Mouse (Mus musculus) urinary bladder, postnatal 36 days (tissue): ENCODE data around the gene Pjvk.
"Not testable (repeated sequence)": the region's sequence is repeated elsewhere in the genome, so short reads cannot be mapped to it uniquely, and the experiment has no call there.

Source experiments
- DNase-seq, 2 experiments: peaks; one replicate each; pipeline ENCODE4 v3.0.0; 2022; ENCODE audit warnings: low spot score in 2 of 2, mixed read lengths in 1 of 2

Pjvk gene

GRCm38 (mm10) chr2:76647883-76648570 lies at the start of gene Pjvk, which contains the start of gene Prkra:
Pjvk (plus strand) TSS chr2:76648476.
Prkra (minus strand) TSS chr2:76648015.
- DNase-seq, result peak; percentile 96 to 97

GRCm38 (mm10) chr2:76599214-76599613 lies 49.1 kb upstream of the Pjvk start:
- DNase-seq, result no peak

- no peak for DNase-seq
Measured at GRCm38 (mm10) chr2:76602256-76602655, 46.0 kb upstream of the Pjvk start.

- DNase-seq, result no peak
Measured at GRCm38 (mm10) chr2:76606704-76607103, 41.6 kb upstream of the Pjvk start.

GRCm38 (mm10) chr2:76610326-76611104 lies 37.8 kb upstream of the Pjvk start:
- DNase-seq, result peak; percentile 33 to 39

- no peak for DNase-seq
Measured at GRCm38 (mm10) chr2:76611996-76612395, 36.3 kb upstream of the Pjvk start.

GRCm38 (mm10) chr2:76618078-76618477 lies 30.2 kb upstream of the Pjvk start:
- no peak for DNase-seq

GRCm38 (mm10) chr2:76620188-76620587 lies 28.1 kb upstream of the Pjvk start:
- DNase-seq, result no peak

- no peak for DNase-seq
Measured at GRCm38 (mm10) chr2:76621724-76622123, 26.6 kb upstream of the Pjvk start.

GRCm38 (mm10) chr2:76622316-76622715 lies 26.0 kb upstream of the Pjvk start:
- not testable (repeated sequence) for DNase-seq

- no peak for DNase-seq
Measured at GRCm38 (mm10) chr2:76630293-76630692, 18.0 kb upstream of the Pjvk start.

GRCm38 (mm10) chr2:76631600-76631999 lies 16.7 kb upstream of the Pjvk start:
- DNase-seq, result no peak

GRCm38 (mm10) chr2:76639637-76640036 lies 8.6 kb upstream of the Pjvk start:
- no peak for DNase-seq

GRCm38 (mm10) chr2:76643801-76644200 lies 4.5 kb upstream of the Pjvk start:
- DNase-seq, result no peak

GRCm38 (mm10) chr2:76647441-76647869 lies 821 bp upstream of the Pjvk start:
- peak in 1 of 2 experiments; percentile 7 for DNase-seq

- DNase-seq, result no peak
Measured at GRCm38 (mm10) chr2:76648666-76649141, 428 bp downstream of the Pjvk start.

- no peak for DNase-seq
Measured at GRCm38 (mm10) chr2:76653070-76653469, 4.8 kb downstream of the Pjvk start.

GRCm38 (mm10) chr2:76654646-76655045 lies 6.4 kb downstream of the Pjvk start:
- DNase-seq, result no peak

- DNase-seq, result no peak
Measured at GRCm38 (mm10) chr2:76655444-76655843, 7.2 kb downstream of the Pjvk start.

- no peak for DNase-seq
Measured at GRCm38 (mm10) chr2:76655982-76656381, 7.7 kb downstream of the Pjvk start.

- no peak for DNase-seq
Measured at GRCm38 (mm10) chr2:76658551-76658950, 10.3 kb downstream of the Pjvk start.

- no peak for DNase-seq
Measured at GRCm38 (mm10) chr2:76659419-76659818, 11.1 kb downstream of the Pjvk start.

GRCm38 (mm10) chr2:76665531-76665930 lies 17.3 kb downstream of the Pjvk start:
- no peak for DNase-seq
